In genomic region chr5:108677605-108678295, GRCm38 (mm10) we compare ENCODE assay signal across 8 mouse cellular contexts. TPM values are rescaled to one million over a fixed set of nuclear protein-coding genes. Genes with fewer than 3 reads are reported as not detected.
DNase-seq lines count a peak whose midpoint lies in the region; ATAC-seq lines count a peak whose summit lies in the region.

No protein-coding gene starts in this region.

- no peaks in the 10 kb centered on the region for H3K9me3 ChIP-seq in hindbrain, embryonic 12.5 days (replicated peaks)
- H3K9me3 ChIP-seq in stomach, embryonic 14.5 days (ENCODE audit: control insufficient read depth, low read depth, low read length), result no peaks in the 10 kb centered on the region

- 2% methylated on average over 25 of the region's 25 CpGs for WGBS in hindbrain, embryonic 12.5 days
- 5% methylated on average over 25 of the region's 25 CpGs for WGBS in stomach, embryonic 14.5 days

- H3K4me3 ChIP-seq in hindbrain, embryonic 12.5 days, result peak overlapping the region; percentile 28
- H3K4me3 ChIP-seq in stomach, embryonic 14.5 days (ENCODE audit: low read depth, low read length), result peak overlapping the region; percentile 31

- peaks cover 12% of the 10 kb centered on the region for H3K4me1 ChIP-seq in hindbrain, embryonic 12.5 days
- H3K4me1 ChIP-seq in stomach, embryonic 14.5 days (ENCODE audit: control insufficient read depth, insufficient read depth, low read length), result peaks cover 9% of the 10 kb centered on the region; the same call in 1 of the 2 replicates

- ATAC-seq in hindbrain, embryonic 12.5 days (ENCODE audit: low FRiP score), result peak; percentile 92
- peak; percentile 77 for ATAC-seq in stomach, embryonic 14.5 days (ENCODE audit: insufficient number of reproducible peaks, insufficient read depth, low FRiP score, low read depth)

- DNase-seq in ES-CJ7 (ENCODE audit: low read depth, low spot score), result peak; percentile 70
- DNase-seq in brain, embryonic 18.5 days (ENCODE audit: low read depth, low spot score), result peak; percentile 72
- peak; percentile 82 for DNase-seq in fibroblast of lung, adult 2 months (ENCODE audit: low read depth)
- peak; percentile 65 to 70 for DNase-seq in layer of hippocampus, postnatal 25 days (ENCODE audit: extremely low spot score in 1 of 2, low spot score in 1 of 2)
- DNase-seq in lung, postnatal 14 days, result peak; percentile 25
- no peak for DNase-seq in thymus, adult 18-20 months

- peak overlapping the region; percentile 54 for H3K9ac ChIP-seq in hindbrain, embryonic 12.5 days
- peak overlapping the region; percentile 14; the same call in 1 of the 2 replicates for H3K9ac ChIP-seq in stomach, embryonic 14.5 days (replicated peaks; ENCODE audit: low read depth, low read length)

- H3K27ac ChIP-seq in hindbrain, embryonic 12.5 days, result peak overlapping the region; percentile 86
- peak overlapping the region; percentile 67 for H3K27ac ChIP-seq in stomach, embryonic 14.5 days (ENCODE audit: low read length)

- peaks cover 1% of the 10 kb centered on the region; the same call in 1 of the 2 replicates for H3K36me3 ChIP-seq in hindbrain, embryonic 12.5 days
- no peaks in the 10 kb centered on the region for H3K36me3 ChIP-seq in stomach, embryonic 14.5 days (ENCODE audit: control insufficient read depth, insufficient read depth, low read length)

- H3K4me2 ChIP-seq in hindbrain, embryonic 12.5 days (replicated peaks), result peak overlapping the region; percentile 51
- peak overlapping the region; percentile 61 for H3K4me2 ChIP-seq in stomach, embryonic 14.5 days (replicated peaks; ENCODE audit: low read depth, low read length)

- no peaks in the 10 kb centered on the region for H3K27me3 ChIP-seq in hindbrain, embryonic 12.5 days
- no peaks in the 10 kb centered on the region for H3K27me3 ChIP-seq in stomach, embryonic 14.5 days (ENCODE audit: control insufficient read depth, insufficient read depth, low read length)

RNA-seq across cellular contexts. Expression of gene Slc26a1, which starts 2.4 kb away (rescaled TPM):
- 1.6 and 1.7 TPM in 2 replicates for polyA plus RNA-seq in hindbrain, embryonic 12.5 days (2016; fragmentation: Nextera tagmentation; extraction: Ambion mirVana)
- total RNA-seq in layer of hippocampus, postnatal 25 days (2021), result 1 to 10 TPM; 1.2 to 1.6 TPM
- polyA plus RNA-seq in stomach, embryonic 14.5 days (2014; fragmentation: Nextera tagmentation; extraction: Ambion mirVana), result 1.1 and 1.9 TPM in 2 replicates

RNA-seq across cellular contexts. Expression of gene Dgkq, which starts 8.3 kb away (rescaled TPM):
- polyA plus RNA-seq in hindbrain, embryonic 12.5 days (2016; fragmentation: Nextera tagmentation; extraction: Ambion mirVana), result 21.9 and 23.5 TPM in 2 replicates
- total RNA-seq in layer of hippocampus, postnatal 25 days (2021), result 10 to 100 TPM; 44.5 to 54.9 TPM
- polyA plus RNA-seq in stomach, embryonic 14.5 days (2014; fragmentation: Nextera tagmentation; extraction: Ambion mirVana), result 9.1 and 11.6 TPM in 2 replicates

RNA-seq across cellular contexts. Expression of gene Fgfrl1, which starts 14.4 kb away (rescaled TPM):
- polyA plus RNA-seq in hindbrain, embryonic 12.5 days (2016; fragmentation: Nextera tagmentation; extraction: Ambion mirVana), result 25.3 and 29.4 TPM in 2 replicates
- 10 to 100 TPM; 23.5 to 31.4 TPM for total RNA-seq in layer of hippocampus, postnatal 25 days (2021)
- polyA plus RNA-seq in stomach, embryonic 14.5 days (2014; fragmentation: Nextera tagmentation; extraction: Ambion mirVana), result 13.0 and 17.1 TPM in 2 replicates

RNA-seq across cellular contexts. Expression of gene Idua, which starts 17.6 kb away (rescaled TPM):
- 11.2 and 12.9 TPM in 2 replicates for polyA plus RNA-seq in hindbrain, embryonic 12.5 days (2016; fragmentation: Nextera tagmentation; extraction: Ambion mirVana)
- total RNA-seq in layer of hippocampus, postnatal 25 days (2021), result 10 to 100 TPM; 10.4 to 19.6 TPM
- polyA plus RNA-seq in stomach, embryonic 14.5 days (2014; fragmentation: Nextera tagmentation; extraction: Ambion mirVana), result 13.4 and 18.0 TPM in 2 replicates

RNA-seq across cellular contexts. Expression of gene Tmem175, which starts 48.2 kb away (rescaled TPM):
- 21.6 and 22.3 TPM in 2 replicates for polyA plus RNA-seq in hindbrain, embryonic 12.5 days (2016; fragmentation: Nextera tagmentation; extraction: Ambion mirVana)
- 10 to 100 TPM; 39.6 to 47.4 TPM for total RNA-seq in layer of hippocampus, postnatal 25 days (2021)
- 34.3 and 35.2 TPM in 2 replicates for polyA plus RNA-seq in stomach, embryonic 14.5 days (2014; fragmentation: Nextera tagmentation; extraction: Ambion mirVana)

Comparison
In these comparisons a context has a peak if more than half of its experiments do, and no peak if none do; other contexts are left out.
1. DNase-seq: peak in ES-CJ7 (single experiment), brain, embryonic 18.5 days (single experiment), fibroblast of lung, adult 2 months (single experiment), layer of hippocampus, postnatal 25 days (2 of 2) and lung, postnatal 14 days (single experiment); none in thymus, adult 18-20 months (0 of 2).